Mouse (Mus musculus) MEL (cell line): ENCODE results near the gene Wdr45b. TPM values are rescaled to one million over a fixed set of nuclear protein-coding genes. Genes with fewer than 3 reads are reported as not detected.

ENCODE experiments used
- DNase-seq: peaks from one replicate; pipeline ENCODE4 v3.0.0; 2011; ENCODE audit warnings: low read depth, low spot score
- H3K27ac ChIP-seq: 2 replicates; pipeline ENCODE4 v1.5.1; 2012; ENCODE audit warnings: low read depth, mild to moderate bottlenecking, control low read depth, low read length, moderate library complexity; ENCODE audit not compliant: control insufficient read depth
- H3K27me3 ChIP-seq, 2 experiments: fragments of 150-350 bp in 1 of 2; sonication (generic) in 1 of 2; 2 replicates each; pipeline ENCODE4 v1.6.1; 2012; ENCODE audit warnings: low read length in 2 of 2, mild to moderate bottlenecking in 2 of 2, improper control_type of control experiment in 1 of 2, moderate library complexity in 1 of 2; ENCODE audit not compliant: insufficient read depth in 2 of 2, control insufficient read depth in 1 of 2
- H3K36me3 ChIP-seq, 2 experiments: 2 replicates each; pipeline ENCODE4 v1.6.1; 2012 to 2014; ENCODE audit warnings: low read length in 2 of 2, improper control_type of control experiment in 1 of 2, inconsistent platforms in 1 of 2, mild to moderate bottlenecking in 1 of 2; ENCODE audit not compliant: insufficient read depth in 2 of 2, control insufficient read depth in 1 of 2
- H3K4me1 ChIP-seq, 2 experiments: fragments of 150-350 bp in 1 of 2; sonication (generic) in 1 of 2; 2 replicates each; pipeline ENCODE4 v1.6.1; 2012; ENCODE audit warnings: low read length in 2 of 2, improper control_type of control experiment in 1 of 2, mild to moderate bottlenecking in 1 of 2; ENCODE audit not compliant: insufficient read depth in 2 of 2, control insufficient read depth in 1 of 2
- H3K4me3 ChIP-seq, 2 experiments: fragments of 150-350 bp in 1 of 2; sonication (generic) in 1 of 2; 2 replicates each; pipeline ENCODE4 v1.5.1; 2012; ENCODE audit warnings: low read depth in 2 of 2, low read length in 2 of 2, mild to moderate bottlenecking in 2 of 2, moderate library complexity in 2 of 2, control low read depth in 1 of 2, improper control_type of control experiment in 1 of 2; ENCODE audit not compliant: control insufficient read depth in 1 of 2, insufficient read depth in 1 of 2
- H3K79me2 ChIP-seq: 2 replicates; pipeline ENCODE4 v1.6.1; 2012; ENCODE audit warnings: mild to moderate bottlenecking, low read length, moderate library complexity; ENCODE audit not compliant: control insufficient read depth, poor library complexity, insufficient read depth
- H3K9ac ChIP-seq: 2 replicates; pipeline ENCODE4 v1.6.1; 2012; ENCODE audit warnings: low read depth, mild to moderate bottlenecking, control low read depth, low read length, moderate library complexity; ENCODE audit not compliant: control insufficient read depth, poor library complexity, severe bottlenecking
- H3K9me3 ChIP-seq: fragments of 150-350 bp; sonication (generic); replicated peaks from 2 replicates; pipeline ENCODE4 v1.6.1; 2012; ENCODE audit warnings: mild to moderate bottlenecking, low read length, improper control_type of control experiment, moderate library complexity; ENCODE audit not compliant: insufficient read depth
- BHLHE40 ChIP-seq: IDR thresholded peaks from 2 replicates; pipeline ENCODE4 v1.6.1; 2012; ENCODE audit warnings: low read depth, mild to moderate bottlenecking, inconsistent platforms, low read length, improper control_type of control experiment, borderline replicate concordance
- CHD1 ChIP-seq: IDR thresholded peaks from 2 replicates; pipeline ENCODE4 v1.6.1; 2012; ENCODE audit warnings: low read depth, mild to moderate bottlenecking, inconsistent platforms, low read length, improper control_type of control experiment
- CHD2 ChIP-seq: IDR thresholded peaks from 2 replicates; pipeline ENCODE4 v1.6.1; 2011; ENCODE audit warnings: low read length, improper control_type of control experiment
- CTCF ChIP-seq, 3 experiments: IDR thresholded peaks in 2 of 3; conservative IDR thresholded peaks in 1 of 3; 2 replicates each; pipeline ENCODE4 v1.5.1; 2011 to 2012; ENCODE audit warnings: low read length in 3 of 3, low read depth in 2 of 3, mild to moderate bottlenecking in 2 of 3, improper control_type of control experiment in 1 of 3, inconsistent platforms in 1 of 3, mixed read lengths in 1 of 3, moderate library complexity in 1 of 3; ENCODE audit not compliant: control insufficient read depth in 1 of 3, insufficient read depth in 1 of 3, poor library complexity in 1 of 3, severe bottlenecking in 1 of 3
- E2F4 ChIP-seq: IDR thresholded peaks from 2 replicates; pipeline ENCODE4 v1.6.1; 2011; ENCODE audit warnings: low read depth, low read length, improper control_type of control experiment, borderline replicate concordance
- ELF1 ChIP-seq: IDR thresholded peaks from 2 replicates; pipeline ENCODE4 v1.6.1; 2014; ENCODE audit warnings: low read depth, mild to moderate bottlenecking, inconsistent platforms, low read length, improper control_type of control experiment, moderate library complexity
- EP300 ChIP-seq, 2 experiments: IDR thresholded peaks; 2 replicates each; pipeline ENCODE4 v1.6.1; 2011; ENCODE audit warnings: improper control_type of control experiment in 2 of 2, low read length in 2 of 2, low read depth in 1 of 2, mild to moderate bottlenecking in 1 of 2
- ETS1 ChIP-seq: IDR thresholded peaks from 2 replicates; pipeline ENCODE4 v1.6.1; 2012; ENCODE audit warnings: low read depth, mild to moderate bottlenecking, inconsistent platforms, low read length, improper control_type of control experiment, moderate library complexity
- GATA1 ChIP-seq: IDR thresholded peaks from 2 replicates; pipeline ENCODE4 v1.6.1; 2011; ENCODE audit warnings: low read depth, low read length, improper control_type of control experiment
- HCFC1 ChIP-seq: IDR thresholded peaks from 2 replicates; pipeline ENCODE4 v1.6.1; 2012; ENCODE audit warnings: low read depth, mild to moderate bottlenecking, inconsistent platforms, low read length, improper control_type of control experiment, moderate library complexity
- JUND ChIP-seq: IDR thresholded peaks from 2 replicates; pipeline ENCODE4 v1.6.1; 2011; ENCODE audit warnings: low read depth, mild to moderate bottlenecking, improper control_type of control experiment, low read length
- KAT2A ChIP-seq: conservative IDR thresholded peaks from 2 replicates; pipeline ENCODE4 v1.6.1; 2012; ENCODE audit warnings: low read depth, low read length, improper control_type of control experiment, inconsistent platforms
- MAFK ChIP-seq: IDR thresholded peaks from 2 replicates; pipeline ENCODE4 v1.6.1; 2011; ENCODE audit warnings: low read depth, mild to moderate bottlenecking, low read length, improper control_type of control experiment, borderline replicate concordance
- MAZ ChIP-seq: IDR thresholded peaks from 2 replicates; pipeline ENCODE4 v1.6.1; 2012; ENCODE audit warnings: low read depth, mild to moderate bottlenecking, inconsistent platforms, low read length, improper control_type of control experiment
- MEF2A ChIP-seq: IDR thresholded peaks from 2 replicates; pipeline ENCODE4 v1.6.1; 2014; ENCODE audit warnings: low read depth, mild to moderate bottlenecking, inconsistent platforms, low read length, improper control_type of control experiment; ENCODE audit not compliant: poor library complexity, insufficient replicate concordance, severe bottlenecking; ENCODE audit errors: extremely low read depth
- MXI1 ChIP-seq: IDR thresholded peaks from 2 replicates; pipeline ENCODE4 v1.6.1; 2011; ENCODE audit warnings: mild to moderate bottlenecking, low read depth, low read length, improper control_type of control experiment
- MYB ChIP-seq: IDR thresholded peaks from 2 replicates; pipeline ENCODE4 v1.6.1; 2011; ENCODE audit warnings: mild to moderate bottlenecking, low read depth, low read length, improper control_type of control experiment
- MYC ChIP-seq: IDR thresholded peaks from 2 replicates; pipeline ENCODE4 v1.6.1; 2011; ENCODE audit warnings: low read depth, mild to moderate bottlenecking, low read length, improper control_type of control experiment, moderate library complexity
- NELFE ChIP-seq: IDR thresholded peaks from 2 replicates; pipeline ENCODE4 v1.6.1; 2011; ENCODE audit warnings: low read depth, low read length, improper control_type of control experiment
- NRF1 ChIP-seq: IDR thresholded peaks from 2 replicates; pipeline ENCODE4 v1.6.1; 2014; ENCODE audit warnings: low read depth, mild to moderate bottlenecking, inconsistent platforms, low read length, improper control_type of control experiment, moderate library complexity; ENCODE audit not compliant: poor library complexity, insufficient read depth, severe bottlenecking
- POLR2A ChIP-seq, 2 experiments: IDR thresholded peaks; 2 replicates each; pipeline ENCODE4 v1.6.1; 2011 to 2012; ENCODE audit warnings: low read length in 2 of 2, mild to moderate bottlenecking in 2 of 2, control low read depth in 1 of 2, improper control_type of control experiment in 1 of 2, low read depth in 1 of 2, moderate library complexity in 1 of 2; ENCODE audit not compliant: control insufficient read depth in 1 of 2, insufficient read depth in 1 of 2, poor library complexity in 1 of 2
- POLR2AphosphoS5 ChIP-seq: IDR thresholded peaks from 2 replicates; pipeline ENCODE4 v1.6.1; 2012; ENCODE audit warnings: low read depth, borderline replicate concordance, mild to moderate bottlenecking, inconsistent platforms, low read length, moderate library complexity, mixed read lengths
- RAD21 ChIP-seq: IDR thresholded peaks from 2 replicates; pipeline ENCODE4 v1.6.1; 2011; ENCODE audit warnings: mild to moderate bottlenecking, low read depth, low read length, improper control_type of control experiment
- RCOR1 ChIP-seq: IDR thresholded peaks from 2 replicates; pipeline ENCODE4 v1.6.1; 2012; ENCODE audit warnings: low read depth, mild to moderate bottlenecking, inconsistent platforms, low read length, improper control_type of control experiment
- SIN3A ChIP-seq: IDR thresholded peaks from 2 replicates; pipeline ENCODE4 v1.6.1; 2012; ENCODE audit warnings: low read length, improper control_type of control experiment, inconsistent platforms
- SMC3 ChIP-seq: IDR thresholded peaks from 2 replicates; pipeline ENCODE4 v1.6.1; 2011; ENCODE audit warnings: low read depth, low read length, improper control_type of control experiment
- TBP ChIP-seq: IDR thresholded peaks from 2 replicates; pipeline ENCODE4 v1.8.0; 2011; ENCODE audit warnings: low read depth, low read length, improper control_type of control experiment
- TCF12 ChIP-seq: IDR thresholded peaks from 2 replicates; pipeline ENCODE4 v1.6.1; 2014; ENCODE audit warnings: low read depth, mild to moderate bottlenecking, inconsistent platforms, low read length, improper control_type of control experiment, moderate library complexity
- UBTF ChIP-seq: IDR thresholded peaks from 2 replicates; pipeline ENCODE4 v1.6.1; 2012; ENCODE audit warnings: low read depth, mild to moderate bottlenecking, inconsistent platforms, low read length, improper control_type of control experiment, moderate library complexity, borderline replicate concordance; ENCODE audit not compliant: insufficient read depth
- USF1 ChIP-seq: IDR thresholded peaks from 2 replicates; pipeline ENCODE4 v1.6.1; 2014; ENCODE audit warnings: low read depth, mild to moderate bottlenecking, inconsistent platforms, low read length, improper control_type of control experiment, moderate library complexity
- USF2 ChIP-seq, 2 experiments: IDR thresholded peaks; 2 replicates each; pipeline ENCODE4 v1.6.1; 2011 to 2012; ENCODE audit warnings: improper control_type of control experiment in 2 of 2, low read length in 2 of 2, borderline replicate concordance in 1 of 2, inconsistent platforms in 1 of 2, low read depth in 1 of 2, mild to moderate bottlenecking in 1 of 2; ENCODE audit not compliant: insufficient read depth in 1 of 2
- ZC3H11A ChIP-seq: IDR thresholded peaks from 2 replicates; pipeline ENCODE4 v1.6.1; 2012; ENCODE audit warnings: low read depth, mild to moderate bottlenecking, inconsistent platforms, low read length, improper control_type of control experiment
- ZKSCAN1 ChIP-seq: IDR thresholded peaks from 2 replicates; pipeline ENCODE4 v1.6.1; 2012; ENCODE audit warnings: low read depth, mild to moderate bottlenecking, inconsistent platforms, low read length, improper control_type of control experiment, moderate library complexity
- ZMIZ1 ChIP-seq: IDR thresholded peaks from 2 replicates; pipeline ENCODE4 v1.6.1; 2012; ENCODE audit warnings: low read depth, mild to moderate bottlenecking, inconsistent platforms, low read length, improper control_type of control experiment, moderate library complexity
- ZNF384 ChIP-seq: IDR thresholded peaks from 2 replicates; pipeline ENCODE4 v1.6.1; 2012; ENCODE audit warnings: low read depth, mild to moderate bottlenecking, inconsistent platforms, low read length, improper control_type of control experiment
- polyA plus RNA-seq, 2 experiments: library from polyadenylated mRNA; stranded (reverse) in 1 of 2; unstranded in 1 of 2; fragments of >175 nt in 1 of 2; fragments of >200 nt in 1 of 2; gene quantifications; 2 replicates each; pipeline versions ENCODE4 v1.2.1 to v1.2.4; 2012; ENCODE audit warnings: low replicate concordance in 2 of 2, low read depth in 1 of 2; ENCODE audit not compliant: insufficient read length in 2 of 2, insufficient read depth in 1 of 2, missing spikeins in 1 of 2
- total RNA-seq: library from RNA; depleted of rRNA; stranded (reverse); fragments of 300-350 nt; gene quantifications from 2 replicates; pipeline ENCODE4 v1.2.3, GENCODE M21; 2012; rRNA removed

Gene Wdr45b
- 41.5 and 41.9 TPM in 2 replicates for total RNA-seq
- polyA plus RNA-seq = 10 to 100 TPM in 1 of 2 experiments, not detected in 1; 39.3 TPM

- Histone ChIP-seq H3K27me3 (no peaks in the 10 kb centered on the region; a peak in 1 of 4 replicates), H3K4me1 (peaks cover 2 to 15% of the 10 kb centered on the region in 2 experiments; a peak in 3 of 4 replicates), H3K79me2 (peaks cover 49% of the 10 kb centered on the region), H3K27ac (peak within 1 kb of the TSS; percentile 46), H3K9ac (peak within 1 kb of the TSS; percentile 79), H3K36me3 (peaks cover 0 to 26% of the 10 kb centered on the region in 2 experiments; a peak in 3 of 4 replicates), H3K9me3 (no peaks in the 10 kb centered on the region), H3K4me3 (peak within 1 kb of the TSS; percentile 74 to 85)
- peak; percentile 100 for DNase-seq
- TF ChIP-seq ZNF384 (no peak), TCF12 (peak; percentile 80), ETS1 (peak; percentile 42; the same call in 1 of the 2 replicates), ZC3H11A (0 out of 2 replicates have a peak, but pooled peaks have one; percentile 31), MAZ (peak; percentile 74; the same call in 1 of the 2 replicates), KAT2A (peak; percentile 93; the same call in 1 of the 2 replicates), TBP (peak; percentile 78), USF2 (IDR thresholded peaks at IDR 0.05; ENCODE audit: borderline replicate concordance in 1 of 2, insufficient read depth in 1 of 2, low read depth in 1 of 2, low read length in 2 of 2) (no peak), JUND (no peak), CHD1 (no peak), SMC3 (no peak), MYB (no peak), RAD21 (no peak), NELFE (peak; percentile 97), MAFK (no peak), NRF1 (peak; percentile 89), POLR2A (IDR thresholded peaks at IDR 0.05; ENCODE audit: control insufficient read depth in 1 of 2, insufficient read depth in 1 of 2, low read depth in 1 of 2, low read length in 2 of 2, poor library complexity in 1 of 2) (peak; percentile 86 to 95), ELF1 (peak; percentile 96), MYC (peak; percentile 82), HCFC1 (peak; percentile 98), USF1 (peak; percentile 62; the same call in 1 of the 2 replicates), BHLHE40 (no peak), MEF2A (no peak), ZKSCAN1 (no peak), CHD2 (no peak), EP300 (IDR thresholded peaks at IDR 0.05; ENCODE audit: low read depth in 1 of 2, low read length in 2 of 2) (peak in 1 of 2 experiments; percentile 29; a peak in 1 of 4 replicates), RCOR1 (no peak), ZMIZ1 (peak; percentile 92), E2F4 (peak; percentile 93; the same call in 1 of the 2 replicates), CTCF (IDR thresholded peaks at IDR 0.05 in 2 of 3, conservative IDR thresholded peaks at IDR 0.05 in 1 of 3; ENCODE audit: control insufficient read depth in 1 of 3, insufficient read depth in 1 of 3, low read depth in 2 of 3, low read length in 3 of 3, poor library complexity in 1 of 3, severe bottlenecking in 1 of 3) (no peak; a peak in 1 of 6 replicates), GATA1 (no peak), SIN3A (peak; percentile 99), POLR2AphosphoS5 (no peak), MXI1 (peak; percentile 93), UBTF (no peak)
These were observed at the start of gene Wdr45b for GRCm38 (mm10) chr11:121354091-121354707. TSS of gene Wdr45b (minus strand) at chr11:121354445.
